ENCODE assay signal across 22 mouse cellular contexts in the genomic region with DNA sequence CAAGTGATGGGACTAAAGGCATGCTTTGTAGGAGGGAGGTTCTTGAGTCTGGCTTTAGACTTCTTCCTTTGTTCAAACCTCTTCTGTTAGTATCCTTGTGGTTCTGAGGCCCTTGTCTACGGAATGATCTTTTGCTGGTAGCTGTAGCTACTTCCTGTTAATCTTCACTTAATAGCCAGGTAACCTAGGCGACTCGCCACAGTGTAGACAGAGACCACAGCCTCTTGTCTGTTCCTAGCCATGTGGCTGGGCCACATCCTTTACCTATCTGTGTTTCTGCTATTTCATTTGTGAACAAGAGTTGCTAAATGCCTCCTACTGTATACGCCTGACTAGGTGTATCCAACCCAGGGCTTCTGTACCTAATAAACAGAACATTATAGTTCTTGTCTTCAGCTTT. TPM values are rescaled to one million over a fixed set of nuclear protein-coding genes. Genes with fewer than 3 reads are reported as not detected.
DNase-seq lines count a peak whose midpoint lies in the region; ATAC-seq and TF ChIP-seq lines count a peak whose summit lies in the region.
"Had no signal": no experiment of that assay in that cellular context is flagged by ENCODE, and none has a peak within 500 bp of the region (broad histone marks: within the 10 kb centered on the region; RNA-seq: fewer than 3 reads in every experiment).

No protein-coding gene starts in this region.

- no peaks in the 10 kb centered on the region for H3K27me3 ChIP-seq in spleen, adult 2 months (ENCODE audit: control insufficient read depth, insufficient read depth, low read length)
- H3K27me3 ChIP-seq in midbrain, embryonic 16.5 days (ENCODE audit: control insufficient read depth, insufficient read depth, low read depth, low read length): no peaks in the 10 kb centered on the region
- H3K27me3 ChIP-seq: embryonic facial prominence, embryonic 12.5 days; heart, embryonic 13.5 days; intestine, embryonic 15.5 days; neural tube, embryonic 15.5 days had no signal

- WGBS in spleen, adult 2 months: 25% methylated on average over 4 of the region's 4 CpGs
- 90% methylated on average over 4 of the region's 4 CpGs for WGBS in midbrain, embryonic 16.5 days

- no peak for TF ChIP-seq CTCF in spleen, adult 2 months (IDR thresholded peaks at IDR 0.05; ENCODE audit: extremely low read depth, insufficient read depth, insufficient read length, insufficient replicate concordance)

- H3K36me3 ChIP-seq in spleen, adult 2 months (ENCODE audit: control insufficient read depth, insufficient read depth, low read length): no peaks in the 10 kb centered on the region
- no peaks in the 10 kb centered on the region for H3K36me3 ChIP-seq in midbrain, embryonic 16.5 days (ENCODE audit: control insufficient read depth, insufficient read depth, low read length)
- H3K36me3 ChIP-seq: embryonic facial prominence, embryonic 12.5 days; forebrain, embryonic 10.5 days; heart, embryonic 13.5 days; hindbrain, embryonic 10.5 days; intestine, embryonic 15.5 days; neural tube, embryonic 15.5 days had no signal

- H3K9me3 ChIP-seq in midbrain, embryonic 16.5 days (replicated peaks; ENCODE audit: control insufficient read depth, low read length, poor library complexity, severe bottlenecking): no peaks in the 10 kb centered on the region
- H3K9me3 ChIP-seq: embryonic facial prominence, embryonic 12.5 days; forebrain, embryonic 10.5 days; heart, embryonic 13.5 days; hindbrain, embryonic 10.5 days; intestine, embryonic 15.5 days; megakaryocyte, embryonic 14.5 days; neural tube, embryonic 15.5 days had no signal

- H3K27ac ChIP-seq in spleen, adult 2 months (ENCODE audit: insufficient read depth, low read length): no peak overlapping the region
- no peak overlapping the region for H3K27ac ChIP-seq in midbrain, embryonic 16.5 days (ENCODE audit: low read length)
- H3K27ac ChIP-seq: embryonic facial prominence, embryonic 12.5 days; forebrain, embryonic 10.5 days; heart, embryonic 13.5 days; hindbrain, embryonic 10.5 days; intestine, embryonic 15.5 days; kidney, postnatal 0 days; neural tube, embryonic 15.5 days had no signal

- no peaks in the 10 kb centered on the region; the same call in 1 of the 2 replicates for H3K4me1 ChIP-seq in spleen, adult 2 months (ENCODE audit: control insufficient read depth, insufficient read depth, insufficient read length)
- H3K4me1 ChIP-seq in midbrain, embryonic 16.5 days (ENCODE audit: control insufficient read depth, insufficient read depth, low read length): no peaks in the 10 kb centered on the region
- H3K4me1 ChIP-seq: hindbrain, embryonic 10.5 days; megakaryocyte, embryonic 14.5 days; neural tube, embryonic 15.5 days had no signal

- no peak for TF ChIP-seq POLR2A in spleen, adult 2 months (IDR thresholded peaks at IDR 0.05; ENCODE audit: low read depth, low read length)

- H3K9ac ChIP-seq in midbrain, embryonic 16.5 days (ENCODE audit: low read depth, low read length): no peak overlapping the region
- H3K9ac ChIP-seq: embryonic facial prominence, embryonic 12.5 days; heart, embryonic 13.5 days; intestine, embryonic 15.5 days; lung, embryonic 14.5 days; neural tube, embryonic 15.5 days had no signal

- DNase-seq in spleen, adult 2 months (ENCODE audit: low read depth in 1 of 2, low spot score in 2 of 2): peak; percentile 18 to 55
- DNase-seq in spleen, postnatal 4 days (ENCODE audit: low spot score in 2 of 2): no peak
- peak; percentile 91 for DNase-seq in T-cell, adult 2 months (ENCODE audit: low spot score)
- peak; percentile 90 for DNase-seq in naive thymus-derived CD4-positive, alpha-beta T cell, adult 2 months (ENCODE audit: low read depth)
- peak; percentile 26 for DNase-seq in thymus, postnatal 4 days
- DNase-seq in adrenal gland, postnatal 10 days: no peak
- no peak for DNase-seq in gastrocnemius, postnatal 4 days (ENCODE audit: low spot score in 2 of 2)
- DNase-seq: B cell, adult 2 months; cerebellum, postnatal 25 days; gastrocnemius, postnatal 36 days; liver; lung, embryonic 14.5 days; retina, postnatal 1 day had no signal

- no peak for ATAC-seq in midbrain, embryonic 16.5 days
- ATAC-seq: intestine, embryonic 15.5 days had no signal

- no peak overlapping the region for H3K4me3 ChIP-seq in spleen, adult 2 months (ENCODE audit: extremely low read depth, insufficient read depth, insufficient read length)
- no peak overlapping the region for H3K4me3 ChIP-seq in midbrain, embryonic 16.5 days (ENCODE audit: low read depth, low read length)
- H3K4me3 ChIP-seq: embryonic facial prominence, embryonic 12.5 days; forebrain, embryonic 10.5 days; heart, embryonic 13.5 days; hindbrain, embryonic 10.5 days; intestine, embryonic 15.5 days; megakaryocyte, embryonic 14.5 days; neural tube, embryonic 15.5 days had no signal

- H3K4me2 ChIP-seq in midbrain, embryonic 16.5 days (ENCODE audit: low read length): no peak overlapping the region
- H3K4me2 ChIP-seq: embryonic facial prominence, embryonic 12.5 days; heart, embryonic 13.5 days; intestine, embryonic 15.5 days; lung, embryonic 14.5 days; neural tube, embryonic 15.5 days had no signal

RNA-seq across cellular contexts. Expression of a gene that starts 39.8 kb away (rescaled TPM):
- polyA plus RNA-seq in spleen, adult 2 months (2012; rRNA removed): 3.6 and 3.7 TPM in 2 replicates
- polyA plus RNA-seq in midbrain, embryonic 16.5 days (2015; fragmentation: Nextera tagmentation; extraction: Ambion mirVana): 6.1 and 6.3 TPM in 2 replicates
- total RNA-seq in adrenal gland, postnatal 10 days (2021): 10 to 100 TPM in 1 of 2 experiments, 1 to 10 TPM in 1; 7.9 to 10.7 TPM
- 1 to 10 TPM; 9.1 to 9.3 TPM for total RNA-seq in gastrocnemius, postnatal 4 days (2021)

RNA-seq across cellular contexts. Expression of a gene that starts 39.9 kb away (rescaled TPM):
- 1.5 TPM in 2 replicates for polyA plus RNA-seq in spleen, adult 2 months (2012; rRNA removed)
- 3.8 and 4.1 TPM in 2 replicates for polyA plus RNA-seq in midbrain, embryonic 16.5 days (2015; fragmentation: Nextera tagmentation; extraction: Ambion mirVana)
- 1 to 10 TPM; 4.1 to 8.1 TPM for total RNA-seq in adrenal gland, postnatal 10 days (2021)
- total RNA-seq in gastrocnemius, postnatal 4 days (2021): 1 to 10 TPM; 1.2 TPM

Comparison
In these comparisons a context has a peak if more than half of its experiments do, and no peak if none do; other contexts are left out.
1. DNase-seq: peak in spleen, adult 2 months (2 of 2), T-cell, adult 2 months (single experiment), naive thymus-derived CD4-positive, alpha-beta T cell, adult 2 months (single experiment) and thymus, postnatal 4 days (single experiment); none in spleen, postnatal 4 days (0 of 2), adrenal gland, postnatal 10 days (single experiment) and gastrocnemius, postnatal 4 days (0 of 2).